Mouse (Mus musculus) adrenal gland, postnatal 14 days (tissue): ENCODE data around the gene Lsm14b. TPM values are rescaled to one million over a fixed set of nuclear protein-coding genes. Genes with fewer than 3 reads are reported as not detected.

ENCODE experiments used
- DNase-seq: peaks from one replicate; pipeline ENCODE4 v3.0.0; 2021; ENCODE audit warnings: mixed read lengths
- total RNA-seq: library from RNA; stranded (reverse); gene quantifications from 2 replicates; pipeline ENCODE4 v1.2.3, GENCODE M21; 2021

The Lsm14b gene
- total RNA-seq, 1 experiment from 2014 or later: 36.0 TPM

GRCm38 (mm10) chr2:180053001-180053400 lies 28.2 kb downstream of the Lsm14b start:
- DNase-seq: no peak

GRCm38 (mm10) chr2:180063338-180064131 lies 38.7 kb downstream of the Lsm14b start:
- DNase-seq: no peak

- DNase-seq: no peak
These were observed 45.1 kb downstream of the Lsm14b start for GRCm38 (mm10) chr2:180069770-180070480.

- peak; percentile 97 for DNase-seq
These were observed 46.0 kb downstream of the Lsm14b start, which contains the start of gene Mtg2 for GRCm38 (mm10) chr2:180070481-180071453. TSS of gene Mtg2 (plus strand) at chr2:180070588.

GRCm38 (mm10) chr2:180071671-180072070 lies 46.9 kb downstream of the Lsm14b start:
- no peak for DNase-seq

GRCm38 (mm10) chr2:180072886-180073285 lies 48.1 kb downstream of the Lsm14b start:
- no peak for DNase-seq

- DNase-seq: no peak
These were observed 52.8 kb downstream of the Lsm14b start for GRCm38 (mm10) chr2:180077622-180078021.

GRCm38 (mm10) chr2:180080680-180081079 lies 55.9 kb downstream of the Lsm14b start:
- DNase-seq: no peak

GRCm38 (mm10) chr2:180083063-180083462 lies 58.3 kb downstream of the Lsm14b start:
- DNase-seq: no peak

GRCm38 (mm10) chr2:180084565-180084964 lies 59.8 kb downstream of the Lsm14b start:
- no peak for DNase-seq

Other genes starting within 250 kb of the Lsm14b start
- 20.7 and 21.6 TPM in 2 replicates for gene Taf4, start 48.3 kb upstream of the Lsm14b start, total RNA-seq
- gene Psma7, start 17.4 kb downstream of the Lsm14b start, total RNA-seq: 225 and 229 TPM in 2 replicates
- 7.0 and 7.5 TPM in 2 replicates for gene Ss18l1, start 17.5 kb downstream of the Lsm14b start, total RNA-seq
- 14.6 and 17.9 TPM in 2 replicates for gene Mtg2, start 45.6 kb downstream of the Lsm14b start, total RNA-seq
- 0.41 TPM in 1 of 2 replicates, not detected in the other for gene Hrh3, start 79.5 kb downstream of the Lsm14b start, total RNA-seq
- 36.1 and 36.2 TPM in 2 replicates for gene Osbpl2, start 94.3 kb downstream of the Lsm14b start, total RNA-seq
- 126 and 130 TPM in 2 replicates for gene Adrm1, start 146.5 kb downstream of the Lsm14b start, total RNA-seq
- gene Lama5, start 200.9 kb downstream of the Lsm14b start, total RNA-seq: 48.7 and 55.1 TPM in 2 replicates
- gene Rps21, start 232.4 kb downstream of the Lsm14b start, total RNA-seq: 787 and 921 TPM in 2 replicates
- gene Cables2, start 248.5 kb downstream of the Lsm14b start, total RNA-seq: 17.8 and 18.4 TPM in 2 replicates